Mouse (Mus musculus) ES-CJ7 (cell line): ENCODE measurements around the gene Smyd5.

Source experiments
- DNase-seq: peaks from one replicate; pipeline ENCODE4 v3.0.0; 2011; ENCODE audit warnings: low read depth, low spot score

The Smyd5 gene

DNA sequence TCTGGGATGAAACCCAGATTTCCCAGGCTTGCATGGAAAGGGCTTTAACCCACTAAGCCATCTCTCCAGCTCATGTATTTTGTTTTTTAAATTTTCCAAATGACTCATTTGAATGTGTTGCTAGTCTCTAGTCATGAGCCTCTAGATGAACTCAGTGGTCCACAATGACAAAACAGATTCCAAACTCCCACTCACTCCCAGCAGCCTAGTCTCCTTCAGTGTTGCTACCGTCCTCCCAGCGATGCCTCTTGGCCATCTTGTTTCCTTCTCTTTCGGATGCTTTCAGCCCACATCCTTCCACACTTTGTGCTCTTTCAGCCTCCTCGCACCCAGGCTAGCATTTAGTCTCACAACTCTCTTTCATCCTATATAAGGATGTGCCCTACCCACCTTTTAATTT is 58.5 kb downstream of the Smyd5 start:
- no peak for DNase-seq

DNA sequence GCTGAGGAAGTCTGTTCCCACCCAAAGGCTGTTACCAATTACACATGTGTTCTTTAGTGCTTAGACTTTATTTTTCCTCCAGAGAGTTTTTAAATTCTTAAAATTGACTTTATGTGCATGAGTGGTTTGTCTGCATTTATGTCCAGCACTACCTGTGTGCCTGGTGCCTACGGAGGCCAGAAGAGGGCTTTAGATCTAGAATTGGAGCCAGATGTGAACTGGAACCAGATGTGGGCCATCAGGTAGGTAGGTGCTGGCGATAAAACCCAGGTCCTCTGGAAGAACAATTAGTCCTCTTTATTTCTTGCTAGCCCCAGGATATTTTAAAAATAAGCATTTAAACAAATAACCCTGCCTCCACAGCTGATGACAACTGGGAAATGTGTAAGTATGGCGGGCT is 59.8 kb downstream of the Smyd5 start:
- DNase-seq: no peak
